Mouse (Mus musculus): ENCODE measurements around the gene Enkd1. TPM values are rescaled to one million over a fixed set of nuclear protein-coding genes. Genes with fewer than 3 reads are reported as not detected.

Enkd1 gene
- polyA plus RNA-seq, 2 experiments = 19.8 to 43.3 TPM

DNA sequence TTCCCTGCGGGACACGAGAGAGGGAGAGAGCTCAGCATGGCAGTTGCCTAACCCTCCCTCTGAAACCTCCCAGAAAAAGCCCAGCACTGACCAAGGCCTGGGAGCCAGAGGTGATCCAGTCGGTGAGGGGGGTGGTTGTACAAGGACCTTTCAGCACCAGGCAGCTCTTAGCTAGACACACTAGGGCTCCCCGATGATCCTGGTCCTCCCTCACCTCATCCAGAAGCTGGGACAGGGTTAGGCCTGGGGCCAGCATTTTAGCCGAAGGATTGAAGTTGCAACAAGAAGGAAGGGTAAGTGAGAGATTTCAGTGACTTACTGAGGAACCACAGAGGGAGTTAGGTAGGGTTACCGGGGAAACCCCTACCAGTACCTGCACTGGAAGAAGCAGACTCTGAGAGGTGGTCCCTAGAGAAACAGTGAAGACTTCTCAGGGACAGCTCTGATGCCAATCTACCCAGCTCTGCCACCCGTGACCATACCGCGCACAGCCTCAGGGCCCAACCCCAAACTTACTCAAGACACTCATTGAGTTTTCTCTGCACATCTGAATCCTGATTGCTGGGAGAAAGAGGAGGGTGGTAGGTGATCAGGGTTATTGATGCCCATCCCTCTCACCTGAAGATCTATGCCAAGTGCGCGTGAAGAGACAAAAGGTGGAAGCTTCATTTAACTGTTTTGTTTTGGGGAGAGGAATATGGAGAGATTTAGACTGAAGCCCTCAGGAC is 8.4 kb downstream of the Enkd1 start:
- Histone ChIP-seq H3K9ac (ENCODE audit: low read depth, low read length, severe bottlenecking) (peak overlapping the region; percentile 58; the same call in 1 of the 2 replicates), H3K4me1 (ENCODE audit: control insufficient read depth, insufficient read depth, low read length) (peaks cover 5% of the 10 kb centered on the region; the same call in 1 of the 2 replicates), H3K4me2 (replicated peaks; ENCODE audit: low read depth, low read length, severe bottlenecking) (peak overlapping the region; percentile 74), H3K27ac (replicated peaks; ENCODE audit: low read depth, low read length) (no peak overlapping the region), H3K27me3 (ENCODE audit: control insufficient read depth, insufficient read depth, low read length) (no peaks in the 10 kb centered on the region), H3K36me3 (ENCODE audit: control insufficient read depth, insufficient read depth, low read length) (peaks cover 41% of the 10 kb centered on the region), H3K4me3 (replicated peaks; ENCODE audit: low read length) (peak overlapping the region; percentile 63), H3K9me3 (ENCODE audit: control insufficient read depth, low read length) (no peaks in the 10 kb centered on the region)
- TF ChIP-seq POLR2A (IDR thresholded peaks at IDR 0.05; ENCODE audit: borderline replicate concordance, extremely low read depth, insufficient read depth, insufficient read length) = no peak
- ATAC-seq (ENCODE audit: low FRiP score, low read depth) (no peak), DNase-seq (ENCODE audit: low spot score) (no peak)
- WGBS = 90% methylated on average over 11 of the region's 11 CpGs

DNA sequence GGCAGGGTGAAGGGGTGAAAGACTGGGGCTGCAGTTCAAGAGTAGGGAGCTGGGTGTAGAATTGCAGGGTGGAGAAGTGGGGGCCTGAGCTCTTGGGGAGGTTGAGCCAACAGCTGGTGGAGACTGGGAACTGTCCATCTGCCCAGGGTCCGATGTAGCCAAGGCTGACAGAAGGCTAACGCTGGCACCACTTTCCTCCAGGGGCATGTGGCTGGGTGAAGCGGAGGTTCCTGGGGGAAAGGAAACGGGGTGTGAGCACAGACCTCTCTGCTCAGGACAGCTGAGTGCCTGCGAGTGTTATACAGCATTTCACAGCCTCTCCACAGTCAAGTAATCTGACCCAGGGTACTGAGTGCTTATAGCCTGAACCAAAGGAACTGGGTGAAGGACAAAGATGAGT is 9.3 kb downstream of the Enkd1 start:
- ATAC-seq (ENCODE audit: low FRiP score, low read depth) (no peak), DNase-seq (ENCODE audit: low spot score) (no peak)
- 82% methylated on average over 5 of the region's 5 CpGs for WGBS
- H3K27ac ChIP-seq (replicated peaks; ENCODE audit: low read depth, low read length) = no peak overlapping the region
- H3K9me3 ChIP-seq (ENCODE audit: control insufficient read depth, low read length) = no peaks in the 10 kb centered on the region
- H3K36me3 ChIP-seq (ENCODE audit: control insufficient read depth, insufficient read depth, low read length) = peaks cover 34% of the 10 kb centered on the region
- H3K27me3 ChIP-seq (ENCODE audit: control insufficient read depth, insufficient read depth, low read length) = no peaks in the 10 kb centered on the region
- no peak overlapping the region for H3K9ac ChIP-seq (ENCODE audit: low read depth, low read length, severe bottlenecking)
- no peak overlapping the region for H3K4me3 ChIP-seq (replicated peaks; ENCODE audit: low read length)
- no peak for TF ChIP-seq POLR2A (IDR thresholded peaks at IDR 0.05; ENCODE audit: borderline replicate concordance, extremely low read depth, insufficient read depth, insufficient read length)
- H3K4me1 ChIP-seq (ENCODE audit: control insufficient read depth, insufficient read depth, low read length) = peaks cover 14% of the 10 kb centered on the region
- no peak overlapping the region for H3K4me2 ChIP-seq (replicated peaks; ENCODE audit: low read depth, low read length, severe bottlenecking)

DNA sequence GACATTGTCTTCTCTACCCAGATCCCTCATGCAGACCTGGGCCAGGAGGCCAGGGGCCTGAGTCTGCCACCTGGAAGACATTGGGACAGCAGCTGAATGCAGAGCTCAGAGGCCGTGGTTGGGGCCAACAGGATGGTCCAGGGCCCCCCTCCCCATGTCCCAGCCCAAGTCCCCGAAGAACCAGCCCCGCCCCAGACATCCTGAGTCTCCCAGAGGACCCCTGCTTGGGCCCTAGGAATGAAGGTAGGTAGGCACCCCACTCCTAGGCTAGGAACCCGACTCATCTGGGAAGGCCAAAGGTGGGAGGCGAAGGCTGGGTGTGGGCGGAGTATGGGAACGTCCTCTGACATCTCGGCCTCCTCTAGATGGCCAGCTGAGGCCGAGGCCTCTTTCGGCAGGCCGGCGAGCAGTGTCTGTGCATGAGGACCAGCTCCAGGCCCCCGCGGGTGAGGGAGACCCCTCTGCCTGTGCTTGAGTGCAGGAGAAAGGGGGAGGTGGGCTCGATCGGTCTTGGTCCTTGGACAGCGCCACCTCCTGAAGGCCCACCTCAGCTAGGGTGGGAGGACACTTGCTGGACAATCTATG is 10.7 kb downstream of the Enkd1 start:
- Histone ChIP-seq H3K36me3 (ENCODE audit: control insufficient read depth, insufficient read depth, low read length) (peaks cover 27% of the 10 kb centered on the region), H3K9ac (ENCODE audit: low read depth, low read length, severe bottlenecking) (no peak overlapping the region), H3K4me1 (ENCODE audit: control insufficient read depth, insufficient read depth, low read length) (peaks cover 16% of the 10 kb centered on the region), H3K9me3 (ENCODE audit: control insufficient read depth, low read length) (no peaks in the 10 kb centered on the region), H3K4me2 (replicated peaks; ENCODE audit: low read depth, low read length, severe bottlenecking) (no peak overlapping the region), H3K27me3 (ENCODE audit: control insufficient read depth, insufficient read depth, low read length) (no peaks in the 10 kb centered on the region), H3K4me3 (replicated peaks; ENCODE audit: low read length) (no peak overlapping the region), H3K27ac (replicated peaks; ENCODE audit: low read depth, low read length) (no peak overlapping the region)
- DNase-seq (ENCODE audit: low spot score) = no peak
- WGBS = 91% methylated on average over 17 of the region's 17 CpGs
- ATAC-seq (ENCODE audit: low FRiP score, low read depth) = no peak
- TF ChIP-seq POLR2A (IDR thresholded peaks at IDR 0.05; ENCODE audit: borderline replicate concordance, extremely low read depth, insufficient read depth, insufficient read length) = no peak

DNA sequence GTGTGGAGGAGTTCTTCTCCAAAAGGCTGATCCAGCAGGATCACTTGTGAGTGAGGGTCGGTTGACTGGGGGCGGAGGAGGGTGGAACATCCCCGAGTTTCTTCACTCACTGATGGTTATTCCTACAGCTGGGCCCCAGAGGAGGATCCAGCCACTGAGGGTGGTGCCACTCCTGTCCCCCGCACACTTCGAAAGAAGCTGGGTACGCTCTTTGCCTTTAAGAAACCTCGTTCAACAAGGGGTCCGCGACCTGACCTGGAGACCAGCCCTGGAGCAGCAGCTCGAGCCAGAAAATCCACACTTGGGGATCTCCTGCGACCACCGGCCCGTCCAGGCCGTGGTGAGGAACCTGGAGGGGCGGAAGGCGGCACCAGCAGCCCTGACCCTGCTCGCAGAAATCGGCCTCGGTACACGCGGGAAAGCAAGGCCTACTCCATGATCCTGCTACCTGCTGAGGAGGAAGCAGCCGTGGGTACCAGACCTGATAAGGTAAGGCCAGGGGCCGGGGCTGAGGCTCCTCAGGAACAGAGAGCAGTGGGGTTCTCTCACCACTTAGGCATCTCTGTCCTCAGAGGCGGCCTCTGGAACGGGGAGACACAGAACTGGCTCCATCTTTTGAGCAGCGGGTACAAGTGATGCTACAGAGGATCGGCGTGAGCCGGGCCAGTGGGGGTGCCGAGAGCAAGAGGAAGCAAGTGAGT is 12.8 kb downstream of the Enkd1 start:
- H3K9ac ChIP-seq (ENCODE audit: low read depth, low read length, severe bottlenecking) = no peak overlapping the region
- WGBS = 76% methylated on average over 30 of the region's 30 CpGs
- DNase-seq (ENCODE audit: low spot score) = no peak
- H3K9me3 ChIP-seq (ENCODE audit: control insufficient read depth, low read length) = no peaks in the 10 kb centered on the region
- TF ChIP-seq POLR2A (IDR thresholded peaks at IDR 0.05; ENCODE audit: borderline replicate concordance, extremely low read depth, insufficient read depth, insufficient read length) = no peak
- no peak overlapping the region for H3K27ac ChIP-seq (replicated peaks; ENCODE audit: low read depth, low read length)
- peaks cover 27% of the 10 kb centered on the region for H3K36me3 ChIP-seq (ENCODE audit: control insufficient read depth, insufficient read depth, low read length)
- H3K4me1 ChIP-seq (ENCODE audit: control insufficient read depth, insufficient read depth, low read length) = peaks cover 11% of the 10 kb centered on the region
- ATAC-seq (ENCODE audit: low FRiP score, low read depth) = no peak
- no peak overlapping the region for H3K4me3 ChIP-seq (replicated peaks; ENCODE audit: low read length)
- no peak overlapping the region for H3K4me2 ChIP-seq (replicated peaks; ENCODE audit: low read depth, low read length, severe bottlenecking)
- H3K27me3 ChIP-seq (ENCODE audit: control insufficient read depth, insufficient read depth, low read length) = no peaks in the 10 kb centered on the region

DNA sequence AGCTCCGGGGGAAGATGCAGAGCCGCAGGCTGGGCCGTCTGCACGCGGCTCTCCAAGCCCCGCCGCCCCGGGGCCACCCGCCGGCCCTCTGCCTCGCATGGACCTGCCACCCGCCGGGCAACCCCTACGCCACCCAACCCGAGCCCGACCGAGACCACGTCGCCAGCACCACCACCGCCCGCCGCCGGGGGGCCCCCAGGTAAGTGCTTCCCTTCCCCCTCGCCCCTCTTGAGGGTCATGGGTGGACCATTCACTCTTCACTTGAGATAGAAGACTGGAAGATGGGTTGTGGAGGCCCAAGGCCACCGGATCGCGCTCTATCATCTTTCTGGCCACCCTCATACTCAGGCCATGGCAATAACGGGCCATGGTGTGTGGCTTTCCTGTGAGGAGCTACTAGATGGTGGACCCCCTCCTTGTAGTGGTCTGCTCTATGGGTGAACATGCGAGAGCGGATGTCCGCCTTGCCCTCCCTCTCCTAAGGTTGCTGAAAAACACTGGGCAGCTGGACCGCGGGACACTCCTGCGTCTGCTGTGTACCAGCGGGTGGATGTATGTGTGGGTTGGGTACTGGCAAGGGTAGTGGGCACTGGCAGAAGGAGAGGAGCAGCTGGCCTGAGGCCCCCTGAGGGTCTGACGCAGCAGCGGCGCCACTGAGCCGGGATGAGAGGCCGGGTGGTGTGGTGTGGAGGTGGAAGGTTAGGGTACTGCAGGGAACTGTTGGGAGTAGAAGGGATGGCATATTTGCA is 13.8 kb downstream of the Enkd1 start:
- Histone ChIP-seq H3K9ac (ENCODE audit: low read depth, low read length, severe bottlenecking) (peak overlapping the region; percentile 34; the same call in 1 of the 2 replicates), H3K27ac (replicated peaks; ENCODE audit: low read depth, low read length) (no peak overlapping the region), H3K4me3 (replicated peaks; ENCODE audit: low read length) (peak overlapping the region; percentile 46), H3K4me1 (ENCODE audit: control insufficient read depth, insufficient read depth, low read length) (peaks cover 11% of the 10 kb centered on the region), H3K9me3 (ENCODE audit: control insufficient read depth, low read length) (no peaks in the 10 kb centered on the region), H3K36me3 (ENCODE audit: control insufficient read depth, insufficient read depth, low read length) (peaks cover 27% of the 10 kb centered on the region), H3K4me2 (replicated peaks; ENCODE audit: low read depth, low read length, severe bottlenecking) (peak overlapping the region; percentile 94), H3K27me3 (ENCODE audit: control insufficient read depth, insufficient read depth, low read length) (no peaks in the 10 kb centered on the region)
- TF ChIP-seq POLR2A (IDR thresholded peaks at IDR 0.05; ENCODE audit: borderline replicate concordance, extremely low read depth, insufficient read depth, insufficient read length) = no peak
- ATAC-seq (ENCODE audit: low FRiP score, low read depth) = no peak
- DNase-seq (ENCODE audit: low spot score) = no peak
- 10% methylated on average over 35 of the region's 40 CpGs for WGBS

Measured in limb, embryonic 14.5 days (tissue).